8 mouse cellular contexts compared by ENCODE assay signal in genomic region chr7:101679591-101679990, GRCm38 (mm10). TPM values are rescaled to one million over a fixed set of nuclear protein-coding genes. Genes with fewer than 3 reads are reported as not detected.
DNase-seq lines count a peak whose midpoint lies in the region; ATAC-seq and TF ChIP-seq lines count a peak whose summit lies in the region.

No protein-coding gene starts in this region.

- ATAC-seq in hindbrain, embryonic 11.5 days (ENCODE audit: low FRiP score): peak; percentile 86
- peak; percentile 87 for ATAC-seq in lung, embryonic 16.5 days (ENCODE audit: low read depth)

- H3K4me2 ChIP-seq in hindbrain, embryonic 11.5 days (replicated peaks; ENCODE audit: low read depth, low read length): no peak overlapping the region
- no peak overlapping the region for H3K4me2 ChIP-seq in lung, embryonic 16.5 days (ENCODE audit: low read depth, low read length)

- H3K9ac ChIP-seq in ES-E14 (ENCODE audit: insufficient read depth, low read depth, low read length, poor library complexity, severe bottlenecking): peak overlapping the region; percentile 35; the same call in 1 of the 2 replicates
- H3K9ac ChIP-seq in hindbrain, embryonic 11.5 days (ENCODE audit: low read depth, low read length): no peak overlapping the region
- no peak overlapping the region for H3K9ac ChIP-seq in lung, embryonic 16.5 days (ENCODE audit: low read length)

- no peaks in the 10 kb centered on the region for H3K27me3 ChIP-seq in hindbrain, embryonic 11.5 days (ENCODE audit: control insufficient read depth, insufficient read depth, low read length)
- no peaks in the 10 kb centered on the region for H3K27me3 ChIP-seq in lung, embryonic 16.5 days (ENCODE audit: control insufficient read depth, insufficient read depth, low read depth, low read length)

- WGBS in hindbrain, embryonic 11.5 days: 12% methylated on average over 7 of the region's 7 CpGs
- WGBS in lung, embryonic 16.5 days: 13% methylated on average over 7 of the region's 7 CpGs

- no peak for DNase-seq in ES-E14 (ENCODE audit: low read depth, low spot score)
- DNase-seq in cerebellum, adult 9-10 months: peak; percentile 81
- peak; percentile 40 to 74 for DNase-seq in frontal cortex, postnatal 10 days (ENCODE audit: low spot score in 2 of 2)
- DNase-seq in hindbrain, embryonic 11.5 days (ENCODE audit: low spot score): peak; percentile 80
- DNase-seq in layer of hippocampus, adult 9-10 months (ENCODE audit: low spot score): peak; percentile 51
- DNase-seq in ovary, postnatal 14 days (ENCODE audit: low spot score): peak; percentile 67
- DNase-seq in thymus, postnatal 0 days (ENCODE audit: low spot score): peak; percentile 72

- no peak overlapping the region for H3K4me3 ChIP-seq in ES-E14 (ENCODE audit: insufficient read depth in 1 of 2, low read depth in 1 of 2, low read length in 2 of 2, poor library complexity in 1 of 2, severe bottlenecking in 1 of 2)
- no peak overlapping the region for H3K4me3 ChIP-seq in hindbrain, embryonic 11.5 days (ENCODE audit: low read depth, low read length)
- no peak overlapping the region for H3K4me3 ChIP-seq in lung, embryonic 16.5 days (ENCODE audit: low read length)

- in situ Hi-C loops in ES-E14 (cut with MboI; ENCODE audit: low sequenced_read_pairs in 2 of 2, unreplicated experiment in 2 of 2): loop anchor here in 1 of 2 experiments (10.0 kb wide), 1 partner anchor 135 kb away; the partner anchor contains the start of gene Phox2a

- peaks cover 9 to 33% of the 10 kb centered on the region in 2 experiments for H3K4me1 ChIP-seq in ES-E14 (ENCODE audit: control insufficient read depth in 2 of 2, insufficient read depth in 2 of 2, low read length in 2 of 2, poor library complexity in 1 of 2)
- H3K4me1 ChIP-seq in hindbrain, embryonic 11.5 days (replicated peaks; ENCODE audit: control insufficient read depth, insufficient read depth, low read length): peaks cover 14% of the 10 kb centered on the region
- H3K4me1 ChIP-seq in lung, embryonic 16.5 days (replicated peaks; ENCODE audit: control insufficient read depth, insufficient read depth, low read length): peaks cover 15% of the 10 kb centered on the region

- H3K9me3 ChIP-seq in ES-E14 (ENCODE audit: control insufficient read depth, insufficient read depth, low read depth, low read length): no peaks in the 10 kb centered on the region
- no peaks in the 10 kb centered on the region for H3K9me3 ChIP-seq in hindbrain, embryonic 11.5 days (ENCODE audit: control insufficient read depth, low read length)
- no peaks in the 10 kb centered on the region for H3K9me3 ChIP-seq in lung, embryonic 16.5 days (ENCODE audit: control insufficient read depth, low read length)

- H3K36me3 ChIP-seq in ES-E14 (ENCODE audit: control insufficient read depth, insufficient read depth, low read length, poor library complexity, severe bottlenecking): peaks cover 2% of the 10 kb centered on the region; the same call in 1 of the 2 replicates
- H3K36me3 ChIP-seq in hindbrain, embryonic 11.5 days (ENCODE audit: control insufficient read depth, insufficient read depth, low read length): no peaks in the 10 kb centered on the region
- H3K36me3 ChIP-seq in lung, embryonic 16.5 days (ENCODE audit: control insufficient read depth, insufficient read depth, low read length): no peaks in the 10 kb centered on the region

- no peak overlapping the region for H3K27ac ChIP-seq in ES-E14 (ENCODE audit: insufficient read depth, low read depth, low read length, poor library complexity, severe bottlenecking)
- no peak overlapping the region for H3K27ac ChIP-seq in hindbrain, embryonic 11.5 days (ENCODE audit: low read depth, low read length)
- no peak overlapping the region for H3K27ac ChIP-seq in lung, embryonic 16.5 days (ENCODE audit: low read length)

TF ChIP-seq in ES-E14, 5 proteins besides CTCF, POLR2A, EP300 and RAD21:
- TF ChIP-seq ZC3H11A (IDR thresholded peaks at IDR 0.05; ENCODE audit: borderline replicate concordance, low read depth, low read length): no peak
- no peak for TF ChIP-seq MAFK (IDR thresholded peaks at IDR 0.05; ENCODE audit: insufficient read depth, low read depth, low read length)
- TF ChIP-seq CHD2 (IDR thresholded peaks at IDR 0.05; ENCODE audit: low read depth, low read length): no peak
- TF ChIP-seq HCFC1 (IDR thresholded peaks at IDR 0.05; ENCODE audit: borderline replicate concordance, insufficient read depth, low read length): no peak
- no peak for TF ChIP-seq ZNF384 (IDR thresholded peaks at IDR 0.05; ENCODE audit: low read depth, low read length)
TF ChIP-seq in ES-E14: peak in this region for 0.

RNA-seq across cellular contexts. Expression of gene Clpb, which starts 16.2 kb away (rescaled TPM):
- 197 and 338 TPM in 2 replicates for total RNA-seq in ES-E14 (2012; rRNA removed)
- polyA plus RNA-seq in hindbrain, embryonic 11.5 days (2014; fragmentation: Nextera tagmentation; extraction: Ambion mirVana): 29.4 and 34.1 TPM in 2 replicates
- 51.3 and 59.6 TPM in 2 replicates for polyA plus RNA-seq in lung, embryonic 16.5 days (2015; fragmentation: Nextera tagmentation; extraction: Ambion mirVana)
- polyA plus RNA-seq in thymus, postnatal 0 days (2015; fragmentation: Nextera tagmentation; extraction: Ambion mirVana): 30.5 and 33.4 TPM in 2 replicates
